31 mouse cellular contexts compared by ENCODE assay signal in genomic region chr19:25149788-25150187, GRCm38 (mm10).
"Had no signal": no experiment of that assay in that cellular context is flagged by ENCODE, and none has a peak within 500 bp of the region (broad histone marks: within the 10 kb centered on the region; RNA-seq: fewer than 3 reads in every experiment).

No protein-coding gene starts in this region.

- H3K27me3 ChIP-seq: heart, embryonic 13.5 days; heart, embryonic 15.5 days; hindbrain, embryonic 13.5 days; hindbrain, embryonic 15.5 days; intestine, embryonic 15.5 days had no signal

- H3K4me2 ChIP-seq: heart, embryonic 11.5 days; heart, embryonic 13.5 days; heart, embryonic 15.5 days; hindbrain, embryonic 12.5 days; hindbrain, embryonic 13.5 days; hindbrain, embryonic 14.5 days; hindbrain, embryonic 15.5 days; intestine, embryonic 15.5 days had no signal

- H3K4me1 ChIP-seq: intestine, embryonic 15.5 days had no signal

- H3K9me3 ChIP-seq: heart, embryonic 10.5 days; heart, embryonic 13.5 days; heart, embryonic 15.5 days; hindbrain, embryonic 10.5 days; hindbrain, embryonic 12.5 days; hindbrain, embryonic 13.5 days; hindbrain, embryonic 15.5 days; intestine, embryonic 15.5 days had no signal

- H3K4me3 ChIP-seq: heart, embryonic 10.5 days; heart, embryonic 13.5 days; heart, embryonic 15.5 days; hindbrain, embryonic 10.5 days; hindbrain, embryonic 12.5 days; hindbrain, embryonic 13.5 days; hindbrain, embryonic 15.5 days; intestine, embryonic 15.5 days; layer of hippocampus, adult 2 months; left cerebral cortex, adult 2 months had no signal

- H3K27ac ChIP-seq: heart, embryonic 10.5 days; heart, embryonic 13.5 days; heart, embryonic 15.5 days; hindbrain, embryonic 10.5 days; hindbrain, embryonic 12.5 days; hindbrain, embryonic 13.5 days; hindbrain, embryonic 14.5 days; hindbrain, embryonic 15.5 days; hindbrain, postnatal 0 days; intestine, embryonic 15.5 days; kidney, postnatal 0 days; layer of hippocampus, adult 2 months; left cerebral cortex, adult 2 months had no signal

- DNase-seq: heart, postnatal 10 days; heart, postnatal 14 days; heart, postnatal 36 days; heart, postnatal 4 days; kidney, adult 2 months; kidney, adult 8-10 months; kidney, adult 9 months; kidney, postnatal 10 days; kidney, postnatal 14 days; kidney, postnatal 25 days; kidney, postnatal 36 days; layer of hippocampus, adult 9-11 months; layer of hippocampus, postnatal 36 days had no signal

- H3K36me3 ChIP-seq: heart, embryonic 10.5 days; heart, embryonic 13.5 days; heart, embryonic 15.5 days; hindbrain, embryonic 10.5 days; hindbrain, embryonic 12.5 days; hindbrain, embryonic 13.5 days; hindbrain, embryonic 15.5 days; intestine, embryonic 15.5 days had no signal

- H3K9ac ChIP-seq: heart, embryonic 13.5 days; heart, embryonic 15.5 days; hindbrain, embryonic 12.5 days; hindbrain, embryonic 13.5 days; hindbrain, embryonic 14.5 days; hindbrain, embryonic 15.5 days; intestine, embryonic 15.5 days had no signal

- ATAC-seq: hindbrain, embryonic 16.5 days; hindbrain, postnatal 0 days; inflammation-experienced regulatory T-cells, adult 6 months; intestine, embryonic 15.5 days; intestine, embryonic 16.5 days; intestine, postnatal 0 days had no signal
